Mouse (Mus musculus) CD4-positive helper T cell, adult 2 months (primary cell): ENCODE data around the gene Kcnh3.

ENCODE experiments used
- DNase-seq: peaks from one replicate; pipeline ENCODE4 v3.0.0-alpha.2; 2012; ENCODE audit warnings: low read depth, missing footprints, low spot score

The Kcnh3 gene

DNA sequence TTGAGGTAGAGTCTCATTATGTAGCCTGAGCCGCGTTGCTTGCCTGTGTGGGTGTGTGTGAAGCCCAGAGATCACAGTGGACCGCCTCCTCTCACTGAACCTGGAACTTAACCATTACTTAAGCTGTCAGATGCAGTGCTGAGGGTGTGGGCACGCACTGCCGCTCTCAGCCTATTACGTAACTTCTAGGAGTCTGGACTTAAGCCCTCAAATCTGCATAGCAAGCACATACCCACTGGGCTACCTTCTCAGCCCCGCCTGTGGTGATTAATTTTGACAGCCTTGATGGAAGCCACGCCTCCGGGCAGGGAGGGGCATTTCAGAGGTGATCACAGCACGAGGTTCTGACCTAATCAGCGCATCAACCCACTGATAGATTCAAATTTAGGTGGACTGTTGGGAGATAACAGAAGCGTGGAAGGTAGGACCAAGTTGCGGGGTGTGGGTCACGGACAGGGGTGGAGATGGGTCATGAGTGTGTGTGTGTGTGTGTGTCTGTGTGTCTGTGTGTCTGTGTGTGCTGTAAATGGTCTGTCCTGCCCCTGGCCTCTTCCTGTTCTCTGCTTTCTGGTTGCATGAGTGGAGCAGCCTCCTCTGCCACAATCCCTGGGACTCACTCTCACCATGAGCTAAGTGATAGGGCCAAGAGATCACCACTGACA is 60.0 kb downstream of the Kcnh3 start:
- peak; percentile 53 for DNase-seq

DNA sequence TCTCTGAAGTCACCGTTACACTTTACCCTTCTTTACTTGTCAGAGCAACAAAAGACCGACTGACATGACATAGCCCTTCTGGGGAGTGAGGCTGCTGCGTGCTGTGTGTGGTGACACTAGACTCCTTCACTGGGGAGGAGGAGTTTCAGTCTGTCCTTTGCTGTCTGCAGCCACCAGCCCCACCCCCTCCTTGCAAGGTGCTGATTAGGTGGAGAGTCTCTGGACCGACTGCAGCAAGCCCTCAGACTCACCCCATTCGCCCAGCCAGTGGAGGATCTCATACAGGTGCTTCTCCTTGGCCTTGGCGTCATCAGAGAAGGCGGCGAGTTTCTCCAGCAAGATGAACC is 60.5 kb downstream of the Kcnh3 start:
- DNase-seq, result no peak

DNA sequence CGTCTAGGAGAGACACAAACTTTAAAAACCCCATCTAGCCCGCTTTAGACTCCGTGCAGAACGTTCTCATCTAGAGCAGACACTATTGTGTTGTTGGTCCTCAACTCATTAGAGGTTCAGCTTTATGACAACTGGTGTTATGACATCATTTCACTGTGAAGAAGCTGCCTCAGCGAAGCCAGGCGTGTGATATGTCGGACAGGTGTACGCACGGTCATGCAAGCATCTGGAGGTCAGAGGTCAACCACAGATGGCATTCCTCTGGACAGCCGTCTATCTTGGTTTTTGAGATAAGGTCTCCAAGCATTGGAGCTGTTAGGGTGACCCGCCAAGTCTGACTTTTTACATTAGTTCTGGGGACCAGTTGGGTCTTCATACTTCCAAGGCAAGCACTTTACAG is 65.9 kb downstream of the Kcnh3 start:
- no peak for DNase-seq
